Mouse (Mus musculus): ENCODE measurements around the gene Skp1a. TPM values are rescaled to one million over a fixed set of nuclear protein-coding genes. Genes with fewer than 3 reads are reported as not detected.

Gene Skp1a
- total and polyA plus RNA-seq, 3 experiments: 169 to 371 (median 209) TPM

GRCm38 (mm10) chr11:52260878-52261277 lies 29.1 kb downstream of the Skp1a start (continued):
- TF ChIP-seq USF1 (IDR thresholded peaks at IDR 0.05; ENCODE audit: low read depth, low read length): no peak
- TF ChIP-seq TCF12 (IDR thresholded peaks at IDR 0.05; ENCODE audit: low read depth, low read length): peak; percentile 92
- TF ChIP-seq UBTF (IDR thresholded peaks at IDR 0.05; ENCODE audit: low read depth, low read length): 0 out of 2 replicates have a peak, but pooled peaks have one; percentile 26
- no peak for TF ChIP-seq RAD21 (IDR thresholded peaks at IDR 0.05; ENCODE audit: low read depth, low read length)
- TF ChIP-seq MYC (IDR thresholded peaks at IDR 0.05; ENCODE audit: low read depth, low read length): peak; percentile 93

- Histone ChIP-seq H3K4me1 (ENCODE audit: control insufficient read depth in 1 of 2, insufficient read depth in 2 of 2) (peaks cover 28 to 69% of the 10 kb centered on the region in 2 experiments), H3K27ac (ENCODE audit: insufficient read depth, low read depth) (no peak overlapping the region), H3K4me2 (ENCODE audit: insufficient read depth, low read depth, poor library complexity, severe bottlenecking) (no peak overlapping the region), H3K36me3 (replicated peaks in 1 of 2; ENCODE audit: control insufficient read depth in 1 of 2, insufficient read depth in 1 of 2, low read length in 1 of 2) (peaks cover 0 to 23% of the 10 kb centered on the region in 2 experiments), H3K27me3 (replicated peaks) (peaks cover 2% of the 10 kb centered on the region), H3K79me2 (replicated peaks; ENCODE audit: control insufficient read depth, extremely low read depth, insufficient read depth, poor library complexity, severe bottlenecking) (no peaks in the 10 kb centered on the region), H3K9ac (ENCODE audit: insufficient read depth, low read depth) (no peak overlapping the region), H3K9me3 (replicated peaks; ENCODE audit: low read length) (no peaks in the 10 kb centered on the region), H3K4me3 (replicated peaks in 1 of 3; ENCODE audit: low read depth in 2 of 3, low read length in 2 of 3, poor library complexity in 1 of 3) (no peak overlapping the region)
- TF ChIP-seq E2F4 (IDR thresholded peaks at IDR 0.05; ENCODE audit: insufficient replicate concordance, low read depth, low read length): no peak
- TF ChIP-seq RAD21 (IDR thresholded peaks at IDR 0.05; ENCODE audit: low read depth, low read length): peak; percentile 94
- TF ChIP-seq UBTF (IDR thresholded peaks at IDR 0.05; ENCODE audit: low read depth, low read length): 0 out of 2 replicates have a peak, but pooled peaks have one; percentile 14
- TF ChIP-seq USF1 (IDR thresholded peaks at IDR 0.05; ENCODE audit: low read depth, low read length): no peak
- TF ChIP-seq ZC3H11A (IDR thresholded peaks at IDR 0.05; ENCODE audit: low read depth, low read length): peak; percentile 76
- peak; percentile 100 for TF ChIP-seq SMC3 (IDR thresholded peaks at IDR 0.05; ENCODE audit: low read depth, low read length)
- TF ChIP-seq IRF4 (IDR thresholded peaks at IDR 0.05; ENCODE audit: low read depth, low read length): peak; percentile 97
- peak; percentile 63; the same call in 1 of the 2 replicates for TF ChIP-seq EP300 (IDR thresholded peaks at IDR 0.05; ENCODE audit: low read length)
- TF ChIP-seq POLR2AphosphoS2 (IDR thresholded peaks at IDR 0.05; ENCODE audit: low read depth, low read length): no peak
- TF ChIP-seq MEF2A (IDR thresholded peaks at IDR 0.05; ENCODE audit: borderline replicate concordance, low read depth, low read length): peak; percentile 79; the same call in 1 of the 2 replicates
- TF ChIP-seq BHLHE40 (IDR thresholded peaks at IDR 0.05; ENCODE audit: low read depth, low read length): peak; percentile 79
- TF ChIP-seq CHD2 (IDR thresholded peaks at IDR 0.05; ENCODE audit: low read length): no peak
- TF ChIP-seq JUND (conservative IDR thresholded peaks at IDR 0.05; ENCODE audit: low read depth, low read length): peak; percentile 91
- peak; percentile 88 for TF ChIP-seq JUN (IDR thresholded peaks at IDR 0.05; ENCODE audit: insufficient read depth, low read depth, low read length)
- peak; percentile 99 for TF ChIP-seq MAFK (IDR thresholded peaks at IDR 0.05; ENCODE audit: insufficient replicate concordance, low read length)
- TF ChIP-seq TCF12 (IDR thresholded peaks at IDR 0.05; ENCODE audit: low read depth, low read length): peak; percentile 70; the same call in 1 of the 2 replicates
- TF ChIP-seq CTCF (conservative IDR thresholded peaks at IDR 0.05 in 1 of 2, IDR thresholded peaks at IDR 0.05 in 1 of 2; ENCODE audit: low read depth in 2 of 2, low read length in 2 of 2): peak; percentile 61 to 99; a peak in 3 of 4 replicates
- peak; percentile 88 for TF ChIP-seq ETS1 (conservative IDR thresholded peaks at IDR 0.05; ENCODE audit: low read depth, low read length)
- dilution Hi-C loops (cut with MboI; ENCODE audit: extremely low pct_ligation_motif_present, extremely low pct_unique_long_range_greater_than_20kb, low sequenced_read_pairs) (no loop called here), in situ Hi-C loops (cut with MboI; ENCODE audit: low pct_ligation_motif_present, low pct_unique_long_range_greater_than_20kb, low sequenced_read_pairs) (loop anchor here (5.0 kb wide), 2 partner anchors 35 to 80 kb away; no protein-coding TSS in a partner anchor)
- DNase-seq (ENCODE audit: extremely low read depth): peak; percentile 91
Measured at GRCm38 (mm10) chr11:52261937-52262336, 30.1 kb downstream of the Skp1a start.
